Mouse (Mus musculus): ENCODE measurements around the gene Erbin.
A peak's percentile ranks its signal among the peaks of the same experiment; 100 is the strongest.

Gene Erbin

GRCm38 (mm10) chr13:103807464-103807863 is 112.8 kb downstream of the Erbin start:
- no peak for DNase-seq (ENCODE audit: low spot score in 2 of 2)

- peak; percentile 14 to 36 for DNase-seq (ENCODE audit: low spot score in 2 of 2)
Measured at GRCm38 (mm10) chr13:103806210-103806851, 114.0 kb downstream of the Erbin start.

- DNase-seq (ENCODE audit: low spot score in 2 of 2) = no peak
Measured at GRCm38 (mm10) chr13:103803721-103804120, 116.6 kb downstream of the Erbin start.

- DNase-seq (ENCODE audit: low spot score in 2 of 2) = no peak
Measured at GRCm38 (mm10) chr13:103801021-103801420, 119.3 kb downstream of the Erbin start.

- DNase-seq (ENCODE audit: low spot score in 2 of 2) = no peak
Measured at GRCm38 (mm10) chr13:103794688-103795543, 125.4 kb downstream of the Erbin start.

GRCm38 (mm10) chr13:103779922-103780585 is 140.3 kb downstream of the Erbin start:
- DNase-seq (ENCODE audit: low spot score in 2 of 2) = peak in 1 of 2 experiments; percentile 24

GRCm38 (mm10) chr13:103777126-103777525 is 143.2 kb downstream of the Erbin start:
- DNase-seq (ENCODE audit: low spot score in 2 of 2) = no peak

DNA sequence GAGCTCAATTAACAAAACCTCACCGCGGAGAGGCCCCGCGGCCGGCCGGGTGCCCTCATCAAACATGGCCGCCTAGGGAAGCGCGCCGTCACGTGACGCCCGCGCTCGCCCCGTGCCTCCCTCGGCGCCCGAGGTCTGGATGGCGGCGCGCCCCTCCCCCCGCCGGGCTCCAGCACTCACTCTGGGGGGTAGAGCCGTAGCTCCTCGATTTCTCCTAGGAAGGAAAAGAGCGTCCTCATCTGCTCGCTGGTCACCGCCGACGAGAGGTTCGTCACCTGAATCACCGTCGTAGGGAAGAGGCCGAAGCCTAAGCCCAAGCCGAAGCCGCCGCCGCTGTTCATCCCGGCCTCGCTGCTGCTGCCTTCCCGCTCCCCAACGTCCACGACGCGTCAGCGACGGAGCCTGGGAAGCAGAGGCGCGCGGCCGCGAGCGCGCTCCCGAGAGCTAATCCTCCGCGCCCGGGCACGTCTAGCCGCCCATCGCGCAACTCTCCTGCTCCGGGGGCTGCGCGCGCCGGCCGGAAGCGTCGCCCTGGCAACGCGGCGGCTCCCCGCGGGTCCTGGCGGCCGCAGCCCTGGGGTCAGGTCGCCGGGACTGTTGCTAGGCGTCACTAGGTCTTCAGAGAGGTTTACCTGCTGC is 146.1 kb downstream of the Erbin start, which contains the start of gene Srek1:
Srek1 (minus strand) TSS at position 490 of the 639 bp plus-strand sequence.
- peak; percentile 91 to 92 for DNase-seq (ENCODE audit: low spot score in 2 of 2)

GRCm38 (mm10) chr13:103773407-103774118 is 146.8 kb downstream of the Erbin start:
- no peak for DNase-seq (ENCODE audit: low spot score in 2 of 2)

DNA sequence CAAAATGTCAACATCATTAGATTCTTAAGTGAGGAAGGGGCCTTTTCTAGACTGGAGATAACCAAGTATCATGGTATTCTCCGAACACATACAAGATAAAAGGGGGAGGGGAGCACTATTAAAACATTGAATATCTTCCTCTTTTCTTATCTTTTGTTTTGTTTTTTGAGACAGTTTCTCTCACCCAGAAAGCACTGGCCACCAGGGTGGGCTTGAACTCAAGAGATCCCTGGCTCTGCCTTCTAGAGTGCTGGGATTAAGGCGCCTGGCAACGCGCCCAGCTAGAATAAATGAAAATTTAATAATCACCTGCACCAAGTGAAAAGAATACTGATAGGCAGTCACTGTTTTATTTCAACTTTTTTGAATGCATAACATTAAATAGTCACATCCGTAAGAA is 147.4 kb downstream of the Erbin start:
- DNase-seq (ENCODE audit: low spot score in 2 of 2) = no peak

DNA sequence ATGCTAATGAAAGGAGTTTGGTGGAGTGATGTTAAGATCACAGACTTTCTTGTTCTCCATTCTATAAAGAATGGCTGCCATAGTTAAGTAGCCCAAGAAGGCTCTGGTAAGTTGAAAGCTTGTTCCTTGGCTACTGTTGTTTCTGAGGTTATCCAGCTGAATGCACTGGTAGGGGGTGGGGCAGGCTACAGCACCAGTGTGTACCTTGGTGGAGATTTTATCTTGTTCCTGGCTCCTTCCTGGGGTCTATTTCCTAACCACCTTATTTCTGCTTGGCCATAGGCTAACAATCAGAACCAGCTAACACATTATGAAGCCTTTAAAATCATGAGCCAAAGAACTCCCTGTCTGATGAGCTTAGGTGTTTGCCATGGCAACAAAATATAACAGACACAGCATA is 149.5 kb downstream of the Erbin start:
- no peak for DNase-seq (ENCODE audit: low spot score in 2 of 2)
